Mouse (Mus musculus) adrenal gland, adult 18-20 months (tissue): ENCODE results near the gene Rell1. TPM values are rescaled to one million over a fixed set of nuclear protein-coding genes. Genes with fewer than 3 reads are reported as not detected.
A peak's percentile ranks its signal among the peaks of the same experiment; 100 is the strongest.
"Not testable (repeated sequence)": the region's sequence is repeated elsewhere in the genome, so short reads cannot be mapped to it uniquely, and the experiment has no call there.

Experiments used
- DNase-seq, 2 experiments: peaks; one replicate each; pipeline ENCODE4 v3.0.0; 2021 to 2022; ENCODE audit warnings: low spot score in 2 of 2
- total RNA-seq, 2 experiments: library from RNA; stranded (reverse); gene quantifications; 1 replicate in 1 of 2; 2 replicates in 1 of 2; pipeline ENCODE4 v1.2.3; 2021

Rell1 gene
- total RNA-seq, 2 experiments from 2014 or later = 69.2 to 115 TPM

- peak; percentile 78 to 85 for DNase-seq
These were observed 62.3 kb downstream of the Rell1 start for GRCm38 (mm10) chr5:63906149-63907093.

GRCm38 (mm10) chr5:63903329-63903728, 65.4 kb downstream of the Rell1 start:
- no peak for DNase-seq

GRCm38 (mm10) chr5:63897820-63898110, 70.9 kb downstream of the Rell1 start:
- no peak for DNase-seq

GRCm38 (mm10) chr5:63897001-63897819, 71.5 kb downstream of the Rell1 start:
- DNase-seq = not testable (repeated sequence)

GRCm38 (mm10) chr5:63891912-63892311, 76.8 kb downstream of the Rell1 start:
- no peak for DNase-seq

GRCm38 (mm10) chr5:63891241-63891640, 77.5 kb downstream of the Rell1 start:
- DNase-seq = no peak

GRCm38 (mm10) chr5:63887111-63887510, 81.6 kb downstream of the Rell1 start:
- DNase-seq = no peak

GRCm38 (mm10) chr5:63886709-63887108, 82.0 kb downstream of the Rell1 start:
- no peak for DNase-seq

GRCm38 (mm10) chr5:63886292-63886691, 82.4 kb downstream of the Rell1 start:
- no peak for DNase-seq

- no peak for DNase-seq
These were observed 89.7 kb downstream of the Rell1 start for GRCm38 (mm10) chr5:63879026-63879425.

GRCm38 (mm10) chr5:63876081-63876480, 92.6 kb downstream of the Rell1 start:
- no peak for DNase-seq

GRCm38 (mm10) chr5:63874880-63875279, 93.8 kb downstream of the Rell1 start:
- DNase-seq = no peak

- no peak for DNase-seq
These were observed 96.3 kb downstream of the Rell1 start for GRCm38 (mm10) chr5:63872176-63872932.

GRCm38 (mm10) chr5:63867421-63867820, 101.3 kb downstream of the Rell1 start:
- DNase-seq = no peak

- no peak for DNase-seq
These were observed 109.8 kb downstream of the Rell1 start for GRCm38 (mm10) chr5:63858901-63859300.

Other genes with a start within 250 kb of the Rell1 start
- under 1 TPM; 0.50 to 0.67 TPM for gene 0610040J01Rik, start 156.5 kb downstream of the Rell1 start, total RNA-seq
- gene Pgm2, start 124.1 kb upstream of the Rell1 start, total RNA-seq = 10 to 100 TPM; 17.3 to 28.8 TPM
- gene Tbc1d1, start 187.4 kb upstream of the Rell1 start, total RNA-seq = 10 to 100 TPM; 10.0 to 17.6 TPM